Mouse (Mus musculus) kidney, embryonic 16.5 days (tissue): ENCODE data around the gene Dnajc8. TPM values are rescaled to one million over a fixed set of nuclear protein-coding genes. Genes with fewer than 3 reads are reported as not detected.

ENCODE experiments used
- ATAC-seq: fragments of 200-750 bp; cut with Nextera tagmentation; 2 replicates; pipeline ENCODE4 v1.8.0; 2017; ENCODE audit warnings: moderate TSS enrichment; ENCODE audit not compliant: low FRiP score, low TSS enrichment
- H3K27ac ChIP-seq: fragments of 300-500 bp; sonication (generic); 2 replicates; pipeline ENCODE4 v1.5.1; 2014; ENCODE audit warnings: low read length
- H3K27me3 ChIP-seq: fragments of 300-500 bp; sonication (generic); 2 replicates; pipeline ENCODE4 v1.6.1; 2014; ENCODE audit warnings: low read length, control low read depth, mixed read lengths; ENCODE audit not compliant: insufficient read depth
- H3K36me3 ChIP-seq: fragments of 300-500 bp; sonication (generic); 2 replicates; pipeline ENCODE4 v1.6.1; 2014; ENCODE audit warnings: low read length, control low read depth, mixed read lengths; ENCODE audit not compliant: insufficient read depth
- H3K4me1 ChIP-seq: fragments of 300-500 bp; sonication (generic); 2 replicates; pipeline ENCODE4 v1.6.1; 2014; ENCODE audit warnings: low read length, control low read depth, mixed read lengths; ENCODE audit not compliant: insufficient read depth
- H3K4me2 ChIP-seq: fragments of 300-500 bp; sonication (generic); replicated peaks from 2 replicates; pipeline ENCODE4 v1.6.1; 2014; ENCODE audit warnings: low read depth, low read length
- H3K4me3 ChIP-seq: fragments of 300-500 bp; sonication (generic); 2 replicates; pipeline ENCODE4 v1.5.1; 2014; ENCODE audit warnings: mild to moderate bottlenecking, low read length
- H3K9ac ChIP-seq: fragments of 300-500 bp; sonication (generic); replicated peaks from 2 replicates; pipeline ENCODE4 v1.6.1; 2014; ENCODE audit warnings: low read length
- H3K9me3 ChIP-seq: fragments of 300-500 bp; sonication (generic); 2 replicates; pipeline ENCODE4 v1.6.1; 2016; ENCODE audit warnings: low read length, control low read depth
- WGBS: fragments of 180-500 bp; shearing (Covaris S2); extraction: QIAGEN DNeasy Blood & Tissue Kit; methylation state at CpG from one replicate; pipeline ENCODE4 v1.1.7; 2014; 5-methylcytosine and 5-hydroxymethylcytosine counted together
- polyA plus RNA-seq: library from polyadenylated mRNA; unstranded; fragments of >200 nt; fragmentation: Nextera tagmentation; extraction: Ambion mirVana; gene quantifications from 2 replicates; pipeline ENCODE4 v1.2.1, GENCODE M21; 2015

Dnajc8 gene
- polyA plus RNA-seq, 1 experiment from 2014 or later = 159 TPM

- Histone ChIP-seq H3K27me3 (no peaks in the 10 kb centered on the region), H3K4me1 (peaks cover 25% of the 10 kb centered on the region), H3K9me3 (no peaks in the 10 kb centered on the region), H3K4me2 (no peak overlapping the region), H3K4me3 (no peak overlapping the region), H3K27ac (0 out of 2 replicates have a peak overlapping the region, but pooled peaks have one; percentile 7), H3K9ac (no peak overlapping the region), H3K36me3 (peaks cover 13% of the 10 kb centered on the region; the same call in 1 of the 2 replicates)
- WGBS = 67% methylated on average over 11 of the region's 11 CpGs
- ATAC-seq = 0 out of 2 replicates have a peak, but pooled peaks have one; percentile 27
These were observed 32.0 kb upstream of the Dnajc8 start for GRCm38 (mm10) chr4:132503344-132503743.

GRCm38 (mm10) chr4:132505034-132505738 lies 30.2 kb upstream of the Dnajc8 start:
- Histone ChIP-seq H3K36me3 (no peaks in the 10 kb centered on the region), H3K27me3 (no peaks in the 10 kb centered on the region), H3K4me3 (no peak overlapping the region), H3K4me2 (no peak overlapping the region), H3K9me3 (no peaks in the 10 kb centered on the region), H3K4me1 (peaks cover 35% of the 10 kb centered on the region), H3K9ac (no peak overlapping the region), H3K27ac (no peak overlapping the region)
- ATAC-seq = no peak
- WGBS = 64% methylated on average over 6 of the region's 6 CpGs

- WGBS = 43% methylated on average over 10 of the region's 10 CpGs
- H3K9me3 ChIP-seq = no peaks in the 10 kb centered on the region
- no peak overlapping the region for H3K4me2 ChIP-seq
- no peaks in the 10 kb centered on the region for H3K27me3 ChIP-seq
- no peaks in the 10 kb centered on the region for H3K36me3 ChIP-seq
- no peak overlapping the region for H3K9ac ChIP-seq
- no peak overlapping the region for H3K4me3 ChIP-seq
- H3K27ac ChIP-seq = no peak overlapping the region
- peaks cover 37% of the 10 kb centered on the region for H3K4me1 ChIP-seq
- no peak for ATAC-seq
These were observed 29.6 kb upstream of the Dnajc8 start for GRCm38 (mm10) chr4:132505800-132506199.

DNA sequence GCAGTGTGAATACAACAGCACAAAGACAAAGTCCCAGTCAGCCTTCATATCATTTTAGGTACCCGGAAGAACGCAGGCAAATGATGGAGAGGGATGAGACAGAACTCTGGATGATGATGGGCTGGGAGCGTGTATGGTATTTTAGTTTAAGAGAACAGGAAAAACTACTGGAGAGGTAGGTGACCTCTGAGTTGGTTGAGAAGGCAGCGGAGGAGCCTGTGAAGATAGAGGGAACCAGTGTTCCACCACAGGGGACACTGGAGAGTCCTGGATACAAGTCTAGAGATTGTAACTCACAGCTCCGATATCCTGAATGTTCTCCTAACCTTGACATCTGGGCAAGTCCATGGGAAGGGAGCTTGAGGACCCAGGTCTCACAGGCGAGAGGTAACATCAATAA lies 29.1 kb upstream of the Dnajc8 start:
- 78% methylated on average over 6 of the region's 6 CpGs for WGBS
- Histone ChIP-seq H3K4me1 (peaks cover 37% of the 10 kb centered on the region), H3K4me2 (no peak overlapping the region), H3K36me3 (no peaks in the 10 kb centered on the region), H3K27me3 (no peaks in the 10 kb centered on the region), H3K9me3 (no peaks in the 10 kb centered on the region), H3K4me3 (no peak overlapping the region), H3K9ac (no peak overlapping the region), H3K27ac (no peak overlapping the region)
- ATAC-seq = no peak

DNA sequence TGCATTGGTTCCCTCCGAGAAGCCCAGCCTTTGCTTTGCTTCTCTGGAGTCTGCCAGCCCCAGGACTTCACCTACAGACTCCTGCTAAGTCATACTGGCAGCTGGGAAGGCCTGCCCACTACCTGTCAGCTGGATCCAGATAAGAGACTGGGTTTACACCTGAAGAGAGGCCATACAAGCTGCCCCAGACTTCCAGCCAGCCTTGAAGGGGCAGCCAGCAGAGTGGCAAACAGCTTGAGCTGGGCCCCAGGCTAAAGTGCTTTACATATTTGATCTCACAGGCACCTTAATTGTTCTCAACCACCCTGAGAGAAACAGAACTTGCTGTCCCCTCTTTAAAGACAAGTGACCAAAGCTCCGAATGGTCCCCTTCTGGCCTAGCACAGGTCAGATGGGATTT lies 28.1 kb upstream of the Dnajc8 start:
- WGBS = 45% methylated on average over 2 of the region's 2 CpGs
- peak overlapping the region; percentile 48 for H3K27ac ChIP-seq
- H3K9me3 ChIP-seq = no peaks in the 10 kb centered on the region
- peak overlapping the region; percentile 30 for H3K9ac ChIP-seq
- no peak overlapping the region for H3K4me3 ChIP-seq
- 0 out of 2 replicates have a peak overlapping the region, but pooled peaks have one; percentile 13 for H3K4me2 ChIP-seq
- peaks cover 37% of the 10 kb centered on the region for H3K4me1 ChIP-seq
- no peak for ATAC-seq
- no peaks in the 10 kb centered on the region for H3K36me3 ChIP-seq
- no peaks in the 10 kb centered on the region for H3K27me3 ChIP-seq

DNA sequence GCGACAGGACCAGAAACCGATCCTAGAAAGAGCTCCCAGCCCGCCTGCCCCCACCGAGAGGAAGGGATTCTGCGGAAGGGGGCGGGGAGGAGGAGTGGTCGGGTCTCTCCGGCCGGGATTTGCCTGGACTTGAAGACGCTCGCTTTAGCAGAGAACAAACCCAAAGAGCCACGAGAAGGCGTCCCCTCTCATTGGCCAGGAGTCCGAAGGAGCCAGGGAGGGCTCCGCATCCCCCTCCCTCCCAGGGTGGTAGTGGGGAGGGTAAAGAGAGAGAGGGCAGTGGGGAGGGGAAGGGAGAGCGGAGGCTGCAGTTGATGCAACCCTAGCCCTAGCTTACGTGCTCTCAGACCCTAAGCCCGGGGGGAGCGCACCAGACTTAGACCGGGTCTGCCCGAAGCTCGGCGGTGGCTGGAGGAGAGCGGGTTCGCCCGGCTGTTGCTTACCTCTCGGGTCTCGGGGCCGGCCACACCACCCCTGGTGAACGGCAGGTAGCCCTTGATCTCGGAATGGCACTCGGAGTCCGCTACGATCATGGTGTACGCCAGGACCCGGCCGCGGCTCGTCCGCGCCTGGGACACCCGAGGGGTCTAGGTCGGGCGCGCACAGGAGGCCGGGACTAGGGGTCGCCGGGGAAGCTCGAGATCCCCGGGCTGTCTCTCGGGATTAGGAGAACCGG lies 25.6 kb upstream of the Dnajc8 start:
- H3K36me3 ChIP-seq = no peaks in the 10 kb centered on the region
- H3K27ac ChIP-seq = peak overlapping the region; percentile 92
- H3K27me3 ChIP-seq = no peaks in the 10 kb centered on the region
- H3K9me3 ChIP-seq = no peaks in the 10 kb centered on the region
- peak overlapping the region; percentile 85 for H3K4me3 ChIP-seq
- peaks cover 39% of the 10 kb centered on the region for H3K4me1 ChIP-seq
- H3K4me2 ChIP-seq = peak overlapping the region; percentile 73
- peak; percentile 87 for ATAC-seq
- H3K9ac ChIP-seq = peak overlapping the region; percentile 84
- WGBS = under 1% methylated on average over 52 of the region's 52 CpGs

DNA sequence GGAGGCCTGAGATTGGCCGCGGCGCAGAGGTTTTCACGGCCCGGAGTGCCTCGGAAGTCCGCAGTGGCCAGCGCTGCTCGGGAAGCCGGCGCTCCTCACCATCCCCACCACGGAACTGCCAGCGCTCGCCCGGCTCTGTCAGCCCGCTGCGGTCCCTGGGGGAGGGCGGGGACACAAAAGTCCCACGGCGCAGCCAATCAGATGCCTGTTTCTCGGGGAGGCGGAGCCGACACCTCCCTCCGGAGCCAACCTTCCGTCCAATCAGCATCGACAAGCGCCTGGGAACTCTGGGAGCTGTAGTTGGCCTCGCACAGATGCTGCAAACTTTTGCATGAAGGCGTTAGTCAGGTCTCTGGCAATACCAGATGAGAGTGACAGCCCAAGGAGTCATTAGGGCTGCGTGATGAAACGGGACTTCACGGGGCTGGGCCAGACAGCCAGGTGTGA lies 25.0 kb upstream of the Dnajc8 start, which contains the start of gene Sesn2:
TSS of gene Sesn2 (minus strand) at position 150 of the 447 bp plus-strand sequence.
- H3K36me3 ChIP-seq = no peaks in the 10 kb centered on the region
- H3K9ac ChIP-seq = peak within 1 kb of the TSS; percentile 84
- peaks cover 35% of the 10 kb centered on the region for H3K4me1 ChIP-seq
- H3K27me3 ChIP-seq = no peaks in the 10 kb centered on the region
- WGBS = under 1% methylated on average over 32 of the region's 32 CpGs
- H3K4me3 ChIP-seq = peak within 1 kb of the TSS; percentile 85
- ATAC-seq = peak; percentile 91
- H3K4me2 ChIP-seq = peak within 1 kb of the TSS; percentile 73
- no peaks in the 10 kb centered on the region for H3K9me3 ChIP-seq
- peak within 1 kb of the TSS; percentile 92 for H3K27ac ChIP-seq

DNA sequence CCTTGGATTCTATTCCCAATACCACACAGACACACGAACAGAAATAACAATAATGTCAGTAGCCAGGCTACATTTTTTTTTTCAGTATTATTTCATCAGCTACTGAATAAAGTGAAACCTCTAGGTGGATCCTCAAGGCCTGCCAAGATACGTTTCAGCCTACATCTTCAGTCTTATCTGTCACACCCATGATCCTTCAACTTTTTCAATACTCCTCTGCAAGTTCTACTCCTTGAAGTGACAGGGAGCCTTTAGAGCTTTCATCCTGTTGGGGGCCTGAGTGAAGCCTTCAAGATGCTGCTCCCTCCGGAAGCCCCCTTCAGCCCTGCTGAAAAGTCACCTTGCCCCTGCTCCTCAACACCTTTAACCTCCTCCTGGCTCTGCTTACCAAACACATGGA lies 23.3 kb upstream of the Dnajc8 start:
- Histone ChIP-seq H3K9ac (no peak overlapping the region), H3K27ac (no peak overlapping the region)
- 75% methylated on average over 3 of the region's 3 CpGs for WGBS

GRCm38 (mm10) chr4:132513395-132514273 lies 21.7 kb upstream of the Dnajc8 start:
- no peaks in the 10 kb centered on the region for H3K36me3 ChIP-seq
- 37% methylated on average over 14 of the region's 14 CpGs for WGBS
- H3K27me3 ChIP-seq = no peaks in the 10 kb centered on the region
- H3K9me3 ChIP-seq = no peaks in the 10 kb centered on the region
- ATAC-seq = no peak
- peak overlapping the region; percentile 97; the same call in 1 of the 2 replicates for H3K4me2 ChIP-seq
- H3K4me3 ChIP-seq = no peak overlapping the region
- no peak overlapping the region for H3K27ac ChIP-seq
- peaks cover 26% of the 10 kb centered on the region for H3K4me1 ChIP-seq
- H3K9ac ChIP-seq = no peak overlapping the region

More for the DNA sequence above, 23.3 kb upstream of the Dnajc8 start:
- no peak for ATAC-seq
- no peak overlapping the region for H3K4me2 ChIP-seq
- H3K36me3 ChIP-seq = no peaks in the 10 kb centered on the region
- H3K4me1 ChIP-seq = peaks cover 31% of the 10 kb centered on the region
- no peaks in the 10 kb centered on the region for H3K9me3 ChIP-seq
- no peaks in the 10 kb centered on the region for H3K27me3 ChIP-seq
- no peak overlapping the region for H3K4me3 ChIP-seq
